Mouse (Mus musculus): ENCODE results near the gene Nipsnap2.

DNA sequence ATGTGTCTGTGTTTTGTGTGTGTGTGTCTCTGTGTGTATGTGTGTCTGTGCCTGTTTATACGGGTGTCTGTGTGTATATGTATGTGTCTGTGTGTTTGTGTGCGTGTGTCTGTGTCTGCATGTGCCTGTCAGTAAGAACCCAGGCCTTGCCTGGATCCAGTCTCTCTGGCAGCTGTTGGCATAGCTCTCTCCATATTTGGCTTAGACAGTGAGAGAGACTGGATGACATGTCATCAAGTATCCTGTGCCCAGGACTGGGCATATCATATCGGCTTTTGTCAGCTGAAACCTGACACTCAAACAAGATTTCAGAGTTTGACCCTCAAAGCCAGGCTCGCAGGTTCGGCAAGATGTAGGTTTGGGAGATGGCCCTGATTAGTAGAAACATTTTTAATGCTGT is 6.2 kb downstream of the Nipsnap2 start:
- TF ChIP-seq CTCF (IDR thresholded peaks at IDR 0.05; ENCODE audit: borderline replicate concordance, extremely low read depth, insufficient read depth, insufficient read length) (no peak), POLR2A (IDR thresholded peaks at IDR 0.05; ENCODE audit: borderline replicate concordance, extremely low read depth, insufficient read depth, insufficient read length, poor library complexity, severe bottlenecking) (no peak)
